Mouse (Mus musculus): ENCODE measurements around the gene Arhgef3.

Gene Arhgef3

GRCm38 (mm10) chr14:27168387-27168786 lies 53.7 kb downstream of the Arhgef3 start:
- DNase-seq = no peak

GRCm38 (mm10) chr14:27169287-27169686 lies 54.6 kb downstream of the Arhgef3 start:
- DNase-seq = no peak

GRCm38 (mm10) chr14:27170421-27170820 lies 55.7 kb downstream of the Arhgef3 start:
- DNase-seq = no peak

- no peak for DNase-seq
Observed at GRCm38 (mm10) chr14:27171175-27171830, 56.6 kb downstream of the Arhgef3 start.

GRCm38 (mm10) chr14:27173178-27173803 lies 58.6 kb downstream of the Arhgef3 start:
- no peak for DNase-seq

GRCm38 (mm10) chr14:27174188-27174786 lies 59.6 kb downstream of the Arhgef3 start:
- DNase-seq = no peak

GRCm38 (mm10) chr14:27174831-27175301 lies 60.2 kb downstream of the Arhgef3 start:
- no peak for DNase-seq

- no peak for DNase-seq
Observed at GRCm38 (mm10) chr14:27175343-27175742, 60.6 kb downstream of the Arhgef3 start.

GRCm38 (mm10) chr14:27177800-27178559 lies 63.3 kb downstream of the Arhgef3 start:
- no peak for DNase-seq

- DNase-seq = no peak
Observed at GRCm38 (mm10) chr14:27178560-27178920, 63.8 kb downstream of the Arhgef3 start.

- no peak for DNase-seq
Observed at GRCm38 (mm10) chr14:27179771-27180170, 65.1 kb downstream of the Arhgef3 start.

GRCm38 (mm10) chr14:27182059-27182458 lies 67.4 kb downstream of the Arhgef3 start:
- DNase-seq = no peak

- no peak for DNase-seq
Observed at GRCm38 (mm10) chr14:27182646-27183438, 68.1 kb downstream of the Arhgef3 start.

- peak; percentile 48 for DNase-seq
Observed at GRCm38 (mm10) chr14:27183501-27184230, 69.0 kb downstream of the Arhgef3 start.

- DNase-seq = no peak
Observed at GRCm38 (mm10) chr14:27185902-27186301, 71.2 kb downstream of the Arhgef3 start.

GRCm38 (mm10) chr14:27186596-27186995 lies 71.9 kb downstream of the Arhgef3 start:
- no peak for DNase-seq

GRCm38 (mm10) chr14:27187025-27187424 lies 72.3 kb downstream of the Arhgef3 start:
- DNase-seq = peak; percentile 67

- DNase-seq = no peak
Observed at GRCm38 (mm10) chr14:27187885-27188284, 73.2 kb downstream of the Arhgef3 start.

GRCm38 (mm10) chr14:27192450-27192849 lies 77.8 kb downstream of the Arhgef3 start:
- no peak for DNase-seq

- DNase-seq = no peak
Observed at GRCm38 (mm10) chr14:27196980-27197379, 82.3 kb downstream of the Arhgef3 start.

- no peak for DNase-seq
Observed at GRCm38 (mm10) chr14:27198490-27199089, 83.9 kb downstream of the Arhgef3 start.

All from layer of hippocampus, adult 9-11 months (tissue).